Mouse (Mus musculus): ENCODE results near the gene Gm45753. TPM values are rescaled to one million over a fixed set of nuclear protein-coding genes. Genes with fewer than 3 reads are reported as not detected.

Gene Gm45753
- total and polyA plus RNA-seq, 2 experiments from 2014 or later = not detected

GRCm38 (mm10) chr8:45324151-45324550, 15.9 kb upstream of the Gm45753 start:
- Histone ChIP-seq H3K9me3 (replicated peaks; ENCODE audit: control insufficient read depth, low read length) (no peaks in the 10 kb centered on the region), H3K4me3 (ENCODE audit: low read depth, low read length) (no peak overlapping the region), H3K9ac (replicated peaks; ENCODE audit: low read depth, low read length) (no peak overlapping the region), H3K27ac (ENCODE audit: low read depth) (no peak overlapping the region), H3K36me3 (replicated peaks; ENCODE audit: control insufficient read depth, insufficient read depth, low read length) (no peaks in the 10 kb centered on the region), H3K4me1 (ENCODE audit: control insufficient read depth, insufficient read depth) (no peaks in the 10 kb centered on the region), H3K4me2 (ENCODE audit: low read depth, low read length) (no peak overlapping the region), H3K27me3 (ENCODE audit: control insufficient read depth, insufficient read depth, low read length) (no peaks in the 10 kb centered on the region)
- TF ChIP-seq CTCF (IDR thresholded peaks at IDR 0.05; ENCODE audit: low read depth) (no peak), EP300 (IDR thresholded peaks at IDR 0.05; ENCODE audit: low read depth) (no peak)
- DNase-seq (ENCODE audit: low spot score) (no peak), ATAC-seq (ENCODE audit: insufficient read depth, low read depth) (no peak)
- WGBS = 72% methylated on average over 4 of the region's 4 CpGs

GRCm38 (mm10) chr8:45321365-45321764, 13.1 kb upstream of the Gm45753 start:
- ATAC-seq (ENCODE audit: insufficient read depth, low read depth) = no peak

GRCm38 (mm10) chr8:45320930-45321329, 12.7 kb upstream of the Gm45753 start:
- H3K36me3 ChIP-seq (replicated peaks; ENCODE audit: control insufficient read depth, insufficient read depth, low read length) = no peaks in the 10 kb centered on the region
- TF ChIP-seq EP300 (IDR thresholded peaks at IDR 0.05; ENCODE audit: low read depth) (no peak), CTCF (IDR thresholded peaks at IDR 0.05; ENCODE audit: low read depth) (no peak)
- 18% methylated on average over 1 of the region's 1 CpGs for WGBS

More at GRCm38 (mm10) chr8:45321365-45321764, 13.1 kb upstream of the Gm45753 start:
- no peaks in the 10 kb centered on the region for H3K36me3 ChIP-seq (replicated peaks; ENCODE audit: control insufficient read depth, insufficient read depth, low read length)
- H3K27ac ChIP-seq (ENCODE audit: low read depth) = no peak overlapping the region
- H3K4me1 ChIP-seq (ENCODE audit: control insufficient read depth, insufficient read depth) = no peaks in the 10 kb centered on the region
- H3K9me3 ChIP-seq (replicated peaks; ENCODE audit: control insufficient read depth, low read length) = no peaks in the 10 kb centered on the region
- DNase-seq (ENCODE audit: low spot score) = no peak
- 83% methylated on average over 2 of the region's 2 CpGs for WGBS
- no peaks in the 10 kb centered on the region for H3K27me3 ChIP-seq (ENCODE audit: control insufficient read depth, insufficient read depth, low read length)
- no peak overlapping the region for H3K9ac ChIP-seq (replicated peaks; ENCODE audit: low read depth, low read length)
- TF ChIP-seq CTCF (IDR thresholded peaks at IDR 0.05; ENCODE audit: low read depth) = no peak
- no peak for TF ChIP-seq EP300 (IDR thresholded peaks at IDR 0.05; ENCODE audit: low read depth)
- no peak overlapping the region for H3K4me3 ChIP-seq (ENCODE audit: low read depth, low read length)
- no peak overlapping the region for H3K4me2 ChIP-seq (ENCODE audit: low read depth, low read length)

GRCm38 (mm10) chr8:45310967-45311366, 2.7 kb upstream of the Gm45753 start:
- Histone ChIP-seq H3K4me1 (ENCODE audit: control insufficient read depth, insufficient read depth) (no peaks in the 10 kb centered on the region), H3K4me2 (ENCODE audit: low read depth, low read length) (no peak overlapping the region), H3K27ac (ENCODE audit: low read depth) (no peak overlapping the region), H3K4me3 (ENCODE audit: low read depth, low read length) (no peak overlapping the region), H3K36me3 (replicated peaks; ENCODE audit: control insufficient read depth, insufficient read depth, low read length) (no peaks in the 10 kb centered on the region), H3K27me3 (ENCODE audit: control insufficient read depth, insufficient read depth, low read length) (no peaks in the 10 kb centered on the region), H3K9ac (replicated peaks; ENCODE audit: low read depth, low read length) (no peak overlapping the region), H3K9me3 (replicated peaks; ENCODE audit: control insufficient read depth, low read length) (no peaks in the 10 kb centered on the region)
- TF ChIP-seq CTCF (IDR thresholded peaks at IDR 0.05; ENCODE audit: low read depth) = no peak
- no peak for TF ChIP-seq EP300 (IDR thresholded peaks at IDR 0.05; ENCODE audit: low read depth)
- DNase-seq (ENCODE audit: low spot score) = no peak
- 79% methylated on average over 4 of the region's 4 CpGs for WGBS
- no peak for ATAC-seq (ENCODE audit: insufficient read depth, low read depth)

More at GRCm38 (mm10) chr8:45320930-45321329, 12.7 kb upstream of the Gm45753 start:
- H3K4me1 ChIP-seq (ENCODE audit: control insufficient read depth, insufficient read depth) = no peaks in the 10 kb centered on the region
- no peaks in the 10 kb centered on the region for H3K27me3 ChIP-seq (ENCODE audit: control insufficient read depth, insufficient read depth, low read length)
- H3K9ac ChIP-seq (replicated peaks; ENCODE audit: low read depth, low read length) = no peak overlapping the region
- H3K4me3 ChIP-seq (ENCODE audit: low read depth, low read length) = no peak overlapping the region
- ATAC-seq (ENCODE audit: insufficient read depth, low read depth) (no peak), DNase-seq (ENCODE audit: low spot score) (no peak)
- H3K9me3 ChIP-seq (replicated peaks; ENCODE audit: control insufficient read depth, low read length) = no peaks in the 10 kb centered on the region
- no peak overlapping the region for H3K27ac ChIP-seq (ENCODE audit: low read depth)
- no peak overlapping the region for H3K4me2 ChIP-seq (ENCODE audit: low read depth, low read length)

- ATAC-seq (ENCODE audit: insufficient read depth, low read depth) = no peak
- H3K4me3 ChIP-seq (ENCODE audit: low read depth, low read length) = no peak overlapping the region
- WGBS = 86% methylated on average over 1 of the region's 1 CpGs
Observed at GRCm38 (mm10) chr8:45305479-45305878, 2.8 kb downstream of the Gm45753 start.

GRCm38 (mm10) chr8:45304354-45304753, 3.9 kb downstream of the Gm45753 start:
- Histone ChIP-seq H3K36me3 (replicated peaks; ENCODE audit: control insufficient read depth, insufficient read depth, low read length) (no peaks in the 10 kb centered on the region), H3K9me3 (replicated peaks; ENCODE audit: control insufficient read depth, low read length) (no peaks in the 10 kb centered on the region), H3K9ac (replicated peaks; ENCODE audit: low read depth, low read length) (no peak overlapping the region), H3K4me2 (ENCODE audit: low read depth, low read length) (no peak overlapping the region), H3K27ac (ENCODE audit: low read depth) (no peak overlapping the region), H3K4me3 (ENCODE audit: low read depth, low read length) (no peak overlapping the region), H3K27me3 (ENCODE audit: control insufficient read depth, insufficient read depth, low read length) (no peaks in the 10 kb centered on the region), H3K4me1 (ENCODE audit: control insufficient read depth, insufficient read depth) (no peaks in the 10 kb centered on the region)
- no peak for TF ChIP-seq CTCF (IDR thresholded peaks at IDR 0.05; ENCODE audit: low read depth)
- TF ChIP-seq EP300 (IDR thresholded peaks at IDR 0.05; ENCODE audit: low read depth) = no peak
- DNase-seq (ENCODE audit: low spot score) (no peak), ATAC-seq (ENCODE audit: insufficient read depth, low read depth) (no peak)
- WGBS = 87% methylated on average over 3 of the region's 3 CpGs

More at GRCm38 (mm10) chr8:45305479-45305878, 2.8 kb downstream of the Gm45753 start:
- H3K27ac ChIP-seq (ENCODE audit: low read depth) = no peak overlapping the region
- H3K9me3 ChIP-seq (replicated peaks; ENCODE audit: control insufficient read depth, low read length) = no peaks in the 10 kb centered on the region
- no peaks in the 10 kb centered on the region for H3K36me3 ChIP-seq (replicated peaks; ENCODE audit: control insufficient read depth, insufficient read depth, low read length)
- H3K4me2 ChIP-seq (ENCODE audit: low read depth, low read length) = no peak overlapping the region
- no peaks in the 10 kb centered on the region for H3K27me3 ChIP-seq (ENCODE audit: control insufficient read depth, insufficient read depth, low read length)
- no peaks in the 10 kb centered on the region for H3K4me1 ChIP-seq (ENCODE audit: control insufficient read depth, insufficient read depth)
- no peak overlapping the region for H3K9ac ChIP-seq (replicated peaks; ENCODE audit: low read depth, low read length)
- DNase-seq (ENCODE audit: low spot score) = no peak
- TF ChIP-seq CTCF (IDR thresholded peaks at IDR 0.05; ENCODE audit: low read depth) = no peak
- no peak for TF ChIP-seq EP300 (IDR thresholded peaks at IDR 0.05; ENCODE audit: low read depth)
